Mouse (Mus musculus) testis, adult 2 months (tissue): ENCODE measurements around the gene Fhit. TPM values are rescaled to one million over a fixed set of nuclear protein-coding genes. Genes with fewer than 3 reads are reported as not detected.

Experiments used
- H3K27ac ChIP-seq: fragments of 200-500 bp; 2 replicates; pipeline ENCODE4 v1.5.1; 2012; ENCODE audit warnings: low read depth, low read length; ENCODE audit not compliant: control insufficient read depth, insufficient read depth
- H3K27me3 ChIP-seq: fragments of 200-500 bp; 2 replicates; pipeline ENCODE4 v1.6.1; 2012; ENCODE audit warnings: mild to moderate bottlenecking, low read length, moderate library complexity; ENCODE audit not compliant: control insufficient read depth, insufficient read depth
- H3K36me3 ChIP-seq: fragments of 200-500 bp; 2 replicates; pipeline ENCODE4 v1.6.1; 2012; ENCODE audit warnings: mild to moderate bottlenecking, low read length; ENCODE audit not compliant: control insufficient read depth, insufficient read depth
- H3K4me1 ChIP-seq: fragments of 200-500 bp; 2 replicates; pipeline ENCODE4 v1.6.1; 2012; ENCODE audit warnings: low read length; ENCODE audit not compliant: control insufficient read depth, insufficient read depth
- H3K4me3 ChIP-seq: fragments of 200-500 bp; 2 replicates; pipeline ENCODE4 v1.5.1; 2012; ENCODE audit warnings: low read depth, mild to moderate bottlenecking, low read length, moderate library complexity, mixed read lengths; ENCODE audit not compliant: control insufficient read depth
- CTCF ChIP-seq: fragments of 200-500 bp; IDR thresholded peaks from 2 replicates; pipeline ENCODE4 v1.5.1; 2012; ENCODE audit warnings: low read depth, mild to moderate bottlenecking, inconsistent platforms, low read length, moderate library complexity; ENCODE audit not compliant: control insufficient read depth, insufficient read depth, insufficient replicate concordance
- POLR2A ChIP-seq: fragments of 200-500 bp; IDR thresholded peaks from 2 replicates; pipeline ENCODE4 v1.6.1; 2012; ENCODE audit warnings: low read depth, mild to moderate bottlenecking, inconsistent platforms, low read length, moderate library complexity; ENCODE audit not compliant: control insufficient read depth
- polyA plus RNA-seq: library from polyadenylated mRNA; depleted of rRNA; stranded (reverse); fragments of >200 nt; gene quantifications from 2 replicates; pipeline ENCODE4 v1.2.3, GENCODE M21; 2012

Gene Fhit
- polyA plus RNA-seq, 1 experiment = 2.0 TPM

DNA sequence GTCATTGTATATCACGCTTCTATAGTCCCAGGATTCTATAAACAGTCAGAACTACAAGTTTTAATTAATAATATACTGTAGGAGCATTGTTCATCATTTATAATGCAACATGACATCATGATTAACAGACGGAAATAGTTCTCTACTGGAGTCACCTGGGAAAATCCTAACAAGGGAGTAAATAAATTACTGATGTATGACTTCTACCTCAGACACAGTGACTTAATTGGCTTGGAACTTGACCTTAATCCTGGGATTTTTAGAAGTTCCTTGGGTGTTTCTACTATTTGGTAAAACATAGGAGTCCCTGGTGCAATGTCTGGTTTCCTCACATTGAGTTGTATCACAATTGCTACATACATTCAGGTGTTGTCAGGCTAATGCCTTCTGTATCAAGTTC is 613.2 kb downstream of the Fhit start:
- H3K27me3 ChIP-seq = no peaks in the 10 kb centered on the region
- no peak for TF ChIP-seq POLR2A
- TF ChIP-seq CTCF = no peak
- H3K36me3 ChIP-seq = no peaks in the 10 kb centered on the region
- H3K27ac ChIP-seq = no peak overlapping the region
- H3K4me1 ChIP-seq = no peaks in the 10 kb centered on the region
- no peak overlapping the region for H3K4me3 ChIP-seq

GRCm38 (mm10) chr14:10545916-10546315 is 615.9 kb downstream of the Fhit start:
- Histone ChIP-seq H3K4me1 (no peaks in the 10 kb centered on the region), H3K36me3 (no peaks in the 10 kb centered on the region), H3K27ac (no peak overlapping the region), H3K27me3 (no peaks in the 10 kb centered on the region), H3K4me3 (no peak overlapping the region)
- TF ChIP-seq CTCF = no peak
- no peak for TF ChIP-seq POLR2A

GRCm38 (mm10) chr14:10534862-10535261 is 627.0 kb downstream of the Fhit start:
- Histone ChIP-seq H3K27ac (no peak overlapping the region), H3K27me3 (no peaks in the 10 kb centered on the region), H3K4me3 (no peak overlapping the region), H3K4me1 (no peaks in the 10 kb centered on the region), H3K36me3 (no peaks in the 10 kb centered on the region)
- TF ChIP-seq CTCF (no peak), POLR2A (no peak)

GRCm38 (mm10) chr14:10531748-10532500 is 629.9 kb downstream of the Fhit start:
- Histone ChIP-seq H3K4me3 (no peak overlapping the region), H3K27ac (no peak overlapping the region), H3K27me3 (no peaks in the 10 kb centered on the region), H3K4me1 (no peaks in the 10 kb centered on the region), H3K36me3 (no peaks in the 10 kb centered on the region)
- TF ChIP-seq POLR2A = no peak
- TF ChIP-seq CTCF = no peak

GRCm38 (mm10) chr14:10526800-10527199 is 635.0 kb downstream of the Fhit start:
- no peak for TF ChIP-seq CTCF
- TF ChIP-seq POLR2A = no peak
- Histone ChIP-seq H3K27ac (no peak overlapping the region), H3K27me3 (no peaks in the 10 kb centered on the region), H3K36me3 (no peaks in the 10 kb centered on the region), H3K4me3 (no peak overlapping the region), H3K4me1 (no peaks in the 10 kb centered on the region)

- H3K36me3 ChIP-seq = no peaks in the 10 kb centered on the region
- no peak overlapping the region for H3K27ac ChIP-seq
- TF ChIP-seq CTCF (no peak), POLR2A (no peak)
- H3K27me3 ChIP-seq = no peaks in the 10 kb centered on the region
- no peak overlapping the region for H3K4me3 ChIP-seq
- H3K4me1 ChIP-seq = no peaks in the 10 kb centered on the region
These were observed 636.0 kb downstream of the Fhit start for GRCm38 (mm10) chr14:10525786-10526185.

GRCm38 (mm10) chr14:10514026-10514425 is 647.8 kb downstream of the Fhit start:
- no peaks in the 10 kb centered on the region for H3K27me3 ChIP-seq

More at GRCm38 (mm10) chr14:10514026-10514425, 647.8 kb downstream of the Fhit start:
- Histone ChIP-seq H3K4me3 (no peak overlapping the region), H3K4me1 (no peaks in the 10 kb centered on the region), H3K27ac (no peak overlapping the region), H3K36me3 (no peaks in the 10 kb centered on the region)
- TF ChIP-seq CTCF = no peak
- TF ChIP-seq POLR2A = no peak
